Mouse (Mus musculus) MEL (cell line): Measurements from ENCODE around the gene Fgfr2. TPM values are rescaled to one million over a fixed set of nuclear protein-coding genes. Genes with fewer than 3 reads are reported as not detected.

ENCODE experiments used
- DNase-seq: peaks from one replicate; pipeline ENCODE4 v3.0.0; 2011; ENCODE audit warnings: low read depth, low spot score
- H3K27ac ChIP-seq: 2 replicates; pipeline ENCODE4 v1.5.1; 2012; ENCODE audit warnings: low read depth, mild to moderate bottlenecking, control low read depth, low read length, moderate library complexity; ENCODE audit not compliant: control insufficient read depth
- H3K27me3 ChIP-seq, 2 experiments: fragments of 150-350 bp in 1 of 2; sonication (generic) in 1 of 2; 2 replicates each; pipeline ENCODE4 v1.6.1; 2012; ENCODE audit warnings: low read length in 2 of 2, mild to moderate bottlenecking in 2 of 2, improper control_type of control experiment in 1 of 2, moderate library complexity in 1 of 2; ENCODE audit not compliant: insufficient read depth in 2 of 2, control insufficient read depth in 1 of 2
- H3K36me3 ChIP-seq, 2 experiments: 2 replicates each; pipeline ENCODE4 v1.6.1; 2012 to 2014; ENCODE audit warnings: low read length in 2 of 2, improper control_type of control experiment in 1 of 2, inconsistent platforms in 1 of 2, mild to moderate bottlenecking in 1 of 2; ENCODE audit not compliant: insufficient read depth in 2 of 2, control insufficient read depth in 1 of 2
- H3K4me1 ChIP-seq, 2 experiments: fragments of 150-350 bp in 1 of 2; sonication (generic) in 1 of 2; 2 replicates each; pipeline ENCODE4 v1.6.1; 2012; ENCODE audit warnings: low read length in 2 of 2, improper control_type of control experiment in 1 of 2, mild to moderate bottlenecking in 1 of 2; ENCODE audit not compliant: insufficient read depth in 2 of 2, control insufficient read depth in 1 of 2
- H3K4me3 ChIP-seq, 2 experiments: fragments of 150-350 bp in 1 of 2; sonication (generic) in 1 of 2; 2 replicates each; pipeline ENCODE4 v1.5.1; 2012; ENCODE audit warnings: low read depth in 2 of 2, low read length in 2 of 2, mild to moderate bottlenecking in 2 of 2, moderate library complexity in 2 of 2, control low read depth in 1 of 2, improper control_type of control experiment in 1 of 2; ENCODE audit not compliant: control insufficient read depth in 1 of 2, insufficient read depth in 1 of 2
- H3K79me2 ChIP-seq: 2 replicates; pipeline ENCODE4 v1.6.1; 2012; ENCODE audit warnings: mild to moderate bottlenecking, low read length, moderate library complexity; ENCODE audit not compliant: control insufficient read depth, poor library complexity, insufficient read depth
- H3K9ac ChIP-seq: 2 replicates; pipeline ENCODE4 v1.6.1; 2012; ENCODE audit warnings: low read depth, mild to moderate bottlenecking, control low read depth, low read length, moderate library complexity; ENCODE audit not compliant: control insufficient read depth, poor library complexity, severe bottlenecking
- H3K9me3 ChIP-seq: fragments of 150-350 bp; sonication (generic); replicated peaks from 2 replicates; pipeline ENCODE4 v1.6.1; 2012; ENCODE audit warnings: mild to moderate bottlenecking, low read length, improper control_type of control experiment, moderate library complexity; ENCODE audit not compliant: insufficient read depth
- CHD1 ChIP-seq: IDR thresholded peaks from 2 replicates; pipeline ENCODE4 v1.6.1; 2012; ENCODE audit warnings: low read depth, mild to moderate bottlenecking, inconsistent platforms, low read length, improper control_type of control experiment
- CTCF ChIP-seq, 3 experiments: IDR thresholded peaks in 2 of 3; conservative IDR thresholded peaks in 1 of 3; 2 replicates each; pipeline ENCODE4 v1.5.1; 2011 to 2012; ENCODE audit warnings: low read length in 3 of 3, low read depth in 2 of 3, mild to moderate bottlenecking in 2 of 3, improper control_type of control experiment in 1 of 3, inconsistent platforms in 1 of 3, mixed read lengths in 1 of 3, moderate library complexity in 1 of 3; ENCODE audit not compliant: control insufficient read depth in 1 of 3, insufficient read depth in 1 of 3, poor library complexity in 1 of 3, severe bottlenecking in 1 of 3
- ETS1 ChIP-seq: IDR thresholded peaks from 2 replicates; pipeline ENCODE4 v1.6.1; 2012; ENCODE audit warnings: low read depth, mild to moderate bottlenecking, inconsistent platforms, low read length, improper control_type of control experiment, moderate library complexity
- GABPA ChIP-seq: IDR thresholded peaks from 2 replicates; pipeline ENCODE4 v1.6.1; 2012; ENCODE audit warnings: low read depth, mild to moderate bottlenecking, inconsistent platforms, low read length, improper control_type of control experiment, moderate library complexity
- HCFC1 ChIP-seq: IDR thresholded peaks from 2 replicates; pipeline ENCODE4 v1.6.1; 2012; ENCODE audit warnings: low read depth, mild to moderate bottlenecking, inconsistent platforms, low read length, improper control_type of control experiment, moderate library complexity
- JUND ChIP-seq: IDR thresholded peaks from 2 replicates; pipeline ENCODE4 v1.6.1; 2011; ENCODE audit warnings: low read depth, mild to moderate bottlenecking, improper control_type of control experiment, low read length
- MAFK ChIP-seq: IDR thresholded peaks from 2 replicates; pipeline ENCODE4 v1.6.1; 2011; ENCODE audit warnings: low read depth, mild to moderate bottlenecking, low read length, improper control_type of control experiment, borderline replicate concordance
- MYB ChIP-seq: IDR thresholded peaks from 2 replicates; pipeline ENCODE4 v1.6.1; 2011; ENCODE audit warnings: mild to moderate bottlenecking, low read depth, low read length, improper control_type of control experiment
- NELFE ChIP-seq: IDR thresholded peaks from 2 replicates; pipeline ENCODE4 v1.6.1; 2011; ENCODE audit warnings: low read depth, low read length, improper control_type of control experiment
- NRF1 ChIP-seq: IDR thresholded peaks from 2 replicates; pipeline ENCODE4 v1.6.1; 2014; ENCODE audit warnings: low read depth, mild to moderate bottlenecking, inconsistent platforms, low read length, improper control_type of control experiment, moderate library complexity; ENCODE audit not compliant: poor library complexity, insufficient read depth, severe bottlenecking
- SIN3A ChIP-seq: IDR thresholded peaks from 2 replicates; pipeline ENCODE4 v1.6.1; 2012; ENCODE audit warnings: low read length, improper control_type of control experiment, inconsistent platforms
- SMC3 ChIP-seq: IDR thresholded peaks from 2 replicates; pipeline ENCODE4 v1.6.1; 2011; ENCODE audit warnings: low read depth, low read length, improper control_type of control experiment
- TAL1 ChIP-seq: IDR thresholded peaks from 2 replicates; pipeline ENCODE4 v1.6.1; 2012; ENCODE audit warnings: mild to moderate bottlenecking, inconsistent platforms, low read length, moderate library complexity, mixed read lengths
- TBP ChIP-seq: IDR thresholded peaks from 2 replicates; pipeline ENCODE4 v1.8.0; 2011; ENCODE audit warnings: low read depth, low read length, improper control_type of control experiment
- UBTF ChIP-seq: IDR thresholded peaks from 2 replicates; pipeline ENCODE4 v1.6.1; 2012; ENCODE audit warnings: low read depth, mild to moderate bottlenecking, inconsistent platforms, low read length, improper control_type of control experiment, moderate library complexity, borderline replicate concordance; ENCODE audit not compliant: insufficient read depth
- ZC3H11A ChIP-seq: IDR thresholded peaks from 2 replicates; pipeline ENCODE4 v1.6.1; 2012; ENCODE audit warnings: low read depth, mild to moderate bottlenecking, inconsistent platforms, low read length, improper control_type of control experiment
- ZKSCAN1 ChIP-seq: IDR thresholded peaks from 2 replicates; pipeline ENCODE4 v1.6.1; 2012; ENCODE audit warnings: low read depth, mild to moderate bottlenecking, inconsistent platforms, low read length, improper control_type of control experiment, moderate library complexity
- ZMIZ1 ChIP-seq: IDR thresholded peaks from 2 replicates; pipeline ENCODE4 v1.6.1; 2012; ENCODE audit warnings: low read depth, mild to moderate bottlenecking, inconsistent platforms, low read length, improper control_type of control experiment, moderate library complexity
- ZNF384 ChIP-seq: IDR thresholded peaks from 2 replicates; pipeline ENCODE4 v1.6.1; 2012; ENCODE audit warnings: low read depth, mild to moderate bottlenecking, inconsistent platforms, low read length, improper control_type of control experiment
- polyA plus RNA-seq, 2 experiments: library from polyadenylated mRNA; stranded (reverse) in 1 of 2; unstranded in 1 of 2; fragments of >175 nt in 1 of 2; fragments of >200 nt in 1 of 2; gene quantifications; 2 replicates each; pipeline versions ENCODE4 v1.2.1 to v1.2.4; 2012; ENCODE audit warnings: low replicate concordance in 2 of 2, low read depth in 1 of 2; ENCODE audit not compliant: insufficient read length in 2 of 2, insufficient read depth in 1 of 2, missing spikeins in 1 of 2
- total RNA-seq: library from RNA; depleted of rRNA; stranded (reverse); fragments of 300-350 nt; gene quantifications from 2 replicates; pipeline ENCODE4 v1.2.3, GENCODE M21; 2012

Gene Fgfr2
- total and polyA plus RNA-seq, 3 experiments: not detected

GRCm38 (mm10) chr7:130273265-130273664 is 2849.9 kb downstream of the Fgfr2 start:
- no peak overlapping the region for H3K27ac ChIP-seq
- no peak overlapping the region for H3K9ac ChIP-seq
- H3K79me2 ChIP-seq: no peaks in the 10 kb centered on the region
- no peak for DNase-seq
- no peaks in the 10 kb centered on the region for H3K27me3 ChIP-seq
- H3K36me3 ChIP-seq: no peaks in the 10 kb centered on the region
- H3K9me3 ChIP-seq: no peaks in the 10 kb centered on the region
- H3K4me1 ChIP-seq: no peaks in the 10 kb centered on the region
- TF ChIP-seq CTCF (IDR thresholded peaks at IDR 0.05 in 2 of 3, conservative IDR thresholded peaks at IDR 0.05 in 1 of 3; ENCODE audit: control insufficient read depth in 1 of 3, insufficient read depth in 1 of 3, low read depth in 2 of 3, low read length in 3 of 3, poor library complexity in 1 of 3, severe bottlenecking in 1 of 3) (peak in 1 of 3 experiments; percentile 20; a peak in 1 of 6 replicates), GABPA (no peak), ZKSCAN1 (no peak), ZNF384 (no peak), TBP (no peak)
- no peak overlapping the region for H3K4me3 ChIP-seq

DNA sequence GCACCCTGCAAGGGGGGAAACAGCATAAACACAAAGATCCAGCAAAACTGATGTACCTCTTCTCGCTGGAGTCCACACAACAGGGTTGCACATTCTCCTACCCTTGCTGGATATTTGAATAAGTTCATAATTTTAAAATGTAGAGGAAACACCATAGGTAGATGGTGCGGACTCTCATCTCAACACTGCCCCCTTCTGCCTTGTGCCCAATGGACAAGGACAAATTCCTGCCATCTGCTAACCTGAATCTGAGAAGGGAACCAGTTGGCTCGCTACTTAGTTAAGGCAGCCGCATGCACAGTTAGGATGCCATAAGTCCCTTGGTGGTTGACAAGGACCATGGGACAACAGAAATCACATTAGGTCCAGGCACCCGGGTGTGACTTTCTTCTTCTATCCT is 2852.3 kb downstream of the Fgfr2 start:
- H3K36me3 ChIP-seq: no peaks in the 10 kb centered on the region
- DNase-seq: no peak
- H3K9ac ChIP-seq: no peak overlapping the region
- no peaks in the 10 kb centered on the region for H3K9me3 ChIP-seq
- H3K27me3 ChIP-seq: no peaks in the 10 kb centered on the region
- no peak overlapping the region for H3K27ac ChIP-seq
- no peaks in the 10 kb centered on the region for H3K4me1 ChIP-seq
- TF ChIP-seq SMC3 (no peak), SIN3A (no peak), TAL1 (no peak), CHD1 (no peak), MAFK (no peak), GABPA (no peak), MYB (no peak), ZMIZ1 (no peak), ZC3H11A (no peak), ETS1 (no peak)
- H3K79me2 ChIP-seq: no peaks in the 10 kb centered on the region
- no peak overlapping the region for H3K4me3 ChIP-seq

GRCm38 (mm10) chr7:130269124-130269867 is 2853.9 kb downstream of the Fgfr2 start:
- H3K9me3 ChIP-seq: no peaks in the 10 kb centered on the region
- TF ChIP-seq GABPA: no peak
- TF ChIP-seq NRF1: no peak
- no peak for TF ChIP-seq JUND
- TF ChIP-seq MAFK: no peak
- no peak for TF ChIP-seq UBTF
- TF ChIP-seq ZMIZ1: no peak
- no peak for TF ChIP-seq HCFC1
- no peak for TF ChIP-seq CHD1
- TF ChIP-seq NELFE: no peak
- H3K27me3 ChIP-seq: no peaks in the 10 kb centered on the region
- no peaks in the 10 kb centered on the region for H3K4me1 ChIP-seq
- H3K79me2 ChIP-seq: no peaks in the 10 kb centered on the region
- no peak overlapping the region for H3K27ac ChIP-seq
- H3K9ac ChIP-seq: no peak overlapping the region
- no peak for DNase-seq
- no peaks in the 10 kb centered on the region for H3K36me3 ChIP-seq
- H3K4me3 ChIP-seq: no peak overlapping the region
